Mouse (Mus musculus) embryonic facial prominence, embryonic 12.5 days (tissue): ENCODE data around the gene Ghr. TPM values are rescaled to one million over a fixed set of nuclear protein-coding genes. Genes with fewer than 3 reads are reported as not detected.

Source experiments
- ATAC-seq: fragments of 200-750 bp; cut with Nextera tagmentation; 2 replicates; pipeline ENCODE4 v1.8.0; 2017; ENCODE audit not compliant: insufficient number of reproducible peaks, insufficient read depth, low FRiP score, low TSS enrichment
- H3K27ac ChIP-seq: fragments of 300-500 bp; sonication (generic); 2 replicates; pipeline ENCODE4 v1.5.1; 2016; ENCODE audit warnings: mild to moderate bottlenecking
- H3K27me3 ChIP-seq: fragments of 300-500 bp; sonication (generic); 2 replicates; pipeline ENCODE4 v1.6.1; 2016; ENCODE audit warnings: mild to moderate bottlenecking, moderate library complexity
- H3K36me3 ChIP-seq: fragments of 300-500 bp; sonication (generic); 2 replicates; pipeline ENCODE4 v1.6.1; 2016; ENCODE audit warnings: mild to moderate bottlenecking
- H3K4me1 ChIP-seq: fragments of 300-500 bp; sonication (generic); 2 replicates; pipeline ENCODE4 v1.6.1; 2016
- H3K4me2 ChIP-seq: fragments of 300-500 bp; sonication (generic); replicated peaks from 2 replicates; pipeline ENCODE4 v1.6.1; 2016; ENCODE audit warnings: mild to moderate bottlenecking, moderate library complexity
- H3K4me3 ChIP-seq: fragments of 300-500 bp; sonication (generic); 2 replicates; pipeline ENCODE4 v1.5.1; 2016; ENCODE audit warnings: mild to moderate bottlenecking
- H3K9ac ChIP-seq: fragments of 300-500 bp; sonication (generic); 2 replicates; pipeline ENCODE4 v1.6.1; 2016; ENCODE audit warnings: mild to moderate bottlenecking, moderate library complexity
- H3K9me3 ChIP-seq: fragments of 300-500 bp; sonication (generic); 2 replicates; pipeline ENCODE4 v1.6.1; 2016; ENCODE audit warnings: mild to moderate bottlenecking, moderate library complexity
- WGBS: fragments of 180-500 bp; shearing (Covaris S2); methylation state at CpG from one replicate; pipeline ENCODE4 v1.1.7; 2016; 5-methylcytosine and 5-hydroxymethylcytosine counted together
- polyA plus RNA-seq: library from polyadenylated mRNA; unstranded; fragments of >200 nt; fragmentation: Nextera tagmentation; extraction: Ambion mirVana; gene quantifications from 2 replicates; pipeline ENCODE4 v1.2.1, GENCODE M21; 2016

The Ghr gene
- polyA plus RNA-seq, 1 experiment from 2014 or later, result 44.6 TPM

DNA sequence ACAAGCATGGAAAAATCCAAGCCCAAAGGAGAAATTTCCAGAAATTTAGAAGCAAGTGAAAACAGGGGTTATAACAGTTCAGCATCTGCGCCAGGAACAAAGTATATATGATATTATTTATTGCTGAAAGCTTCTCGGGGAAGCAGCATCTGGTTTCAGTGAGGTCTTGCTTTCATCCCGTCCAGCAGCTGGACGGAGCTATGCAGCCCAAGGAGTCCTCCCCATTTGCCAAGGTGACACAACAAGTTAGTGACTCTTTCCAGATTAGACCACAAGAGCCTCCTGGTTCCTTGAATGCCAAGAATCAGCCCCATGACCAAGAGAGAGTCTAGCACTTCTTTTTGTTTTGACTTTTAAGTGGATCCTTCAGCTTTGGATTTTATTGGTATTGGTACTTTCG lies 96.6 kb downstream of the Ghr start:
- no peak for ATAC-seq
- H3K9me3 ChIP-seq, result no peaks in the 10 kb centered on the region
- H3K9ac ChIP-seq, result no peak overlapping the region
- H3K36me3 ChIP-seq, result no peaks in the 10 kb centered on the region
- no peak overlapping the region for H3K4me2 ChIP-seq
- 73% methylated on average over 5 of the region's 5 CpGs for WGBS
- H3K27ac ChIP-seq, result no peak overlapping the region
- H3K4me3 ChIP-seq, result no peak overlapping the region
- no peaks in the 10 kb centered on the region for H3K27me3 ChIP-seq
- H3K4me1 ChIP-seq, result no peaks in the 10 kb centered on the region

DNA sequence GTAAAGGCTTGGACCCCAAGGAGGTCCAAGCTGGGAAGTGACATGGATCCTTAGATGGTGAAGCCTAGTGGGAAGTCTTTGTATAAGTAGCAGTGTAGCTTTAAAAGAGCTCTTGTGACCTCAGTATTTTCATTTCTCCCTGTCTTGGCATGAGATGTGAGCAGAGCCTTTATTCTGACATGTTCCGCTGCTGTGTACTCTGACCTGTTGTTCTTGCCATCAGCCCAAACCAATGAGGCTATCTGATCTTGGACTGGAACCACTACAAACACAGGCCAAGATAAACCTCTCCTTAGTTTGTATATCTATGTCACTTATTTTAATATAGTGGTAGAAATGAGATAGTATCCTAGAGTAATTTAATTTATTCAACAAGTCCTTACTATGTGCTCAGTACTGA lies 97.9 kb downstream of the Ghr start:
- Histone ChIP-seq H3K4me3 (no peak overlapping the region), H3K9ac (no peak overlapping the region), H3K4me2 (no peak overlapping the region), H3K9me3 (no peaks in the 10 kb centered on the region), H3K27me3 (no peaks in the 10 kb centered on the region), H3K27ac (no peak overlapping the region), H3K36me3 (no peaks in the 10 kb centered on the region), H3K4me1 (no peaks in the 10 kb centered on the region)
- 90% methylated on average over 1 of the region's 1 CpGs for WGBS
- no peak for ATAC-seq

DNA sequence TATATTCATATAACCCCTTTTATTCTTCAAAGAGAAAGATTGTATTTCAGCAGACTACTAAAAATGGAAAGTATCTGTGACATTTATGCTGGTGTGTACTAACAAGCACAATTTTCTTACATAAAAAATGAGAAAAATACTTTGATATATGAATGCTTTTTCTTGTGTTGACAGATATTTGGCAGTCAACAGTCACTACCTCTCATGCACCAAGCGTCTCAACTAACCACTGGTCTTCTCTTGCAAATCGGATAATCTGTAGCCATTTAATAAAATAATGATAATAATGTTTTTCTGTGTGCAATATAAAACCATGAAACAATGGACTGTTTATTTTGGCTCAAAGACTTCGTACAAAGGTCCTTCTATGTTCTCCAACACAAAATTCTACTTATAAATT lies 99.8 kb downstream of the Ghr start:
- Histone ChIP-seq H3K4me2 (no peak overlapping the region), H3K4me3 (no peak overlapping the region), H3K27ac (no peak overlapping the region), H3K9ac (no peak overlapping the region), H3K4me1 (no peaks in the 10 kb centered on the region), H3K27me3 (no peaks in the 10 kb centered on the region), H3K36me3 (no peaks in the 10 kb centered on the region), H3K9me3 (no peaks in the 10 kb centered on the region)
- 85% methylated on average over 3 of the region's 3 CpGs for WGBS
- ATAC-seq, result no peak

DNA sequence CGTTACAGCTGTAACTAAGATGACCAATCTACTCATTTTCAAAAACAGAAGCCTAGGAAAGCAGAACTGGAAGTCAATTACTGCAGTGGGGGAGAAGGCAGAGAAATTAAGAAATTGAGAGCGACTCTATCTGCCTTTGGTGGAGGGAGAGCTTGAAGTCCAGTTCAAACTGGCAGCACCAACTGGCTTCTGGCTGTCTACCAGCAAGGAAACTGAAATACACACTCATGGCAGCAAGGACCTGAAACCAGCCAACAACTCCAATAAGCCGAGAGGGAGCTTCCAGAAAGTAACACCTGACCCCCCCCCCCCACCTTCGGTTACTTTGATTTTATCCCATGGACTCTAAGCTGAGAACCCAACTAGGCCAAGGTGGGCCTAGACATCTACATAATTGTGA lies 114.1 kb downstream of the Ghr start:
- no peak overlapping the region for H3K9ac ChIP-seq
- WGBS, result 86% methylated on average over 4 of the region's 4 CpGs
- H3K36me3 ChIP-seq, result no peaks in the 10 kb centered on the region
- H3K4me2 ChIP-seq, result no peak overlapping the region
- no peak for ATAC-seq
- H3K4me3 ChIP-seq, result no peak overlapping the region
- no peak overlapping the region for H3K27ac ChIP-seq
- H3K27me3 ChIP-seq, result no peaks in the 10 kb centered on the region
- H3K9me3 ChIP-seq, result no peaks in the 10 kb centered on the region
- H3K4me1 ChIP-seq, result no peaks in the 10 kb centered on the region

DNA sequence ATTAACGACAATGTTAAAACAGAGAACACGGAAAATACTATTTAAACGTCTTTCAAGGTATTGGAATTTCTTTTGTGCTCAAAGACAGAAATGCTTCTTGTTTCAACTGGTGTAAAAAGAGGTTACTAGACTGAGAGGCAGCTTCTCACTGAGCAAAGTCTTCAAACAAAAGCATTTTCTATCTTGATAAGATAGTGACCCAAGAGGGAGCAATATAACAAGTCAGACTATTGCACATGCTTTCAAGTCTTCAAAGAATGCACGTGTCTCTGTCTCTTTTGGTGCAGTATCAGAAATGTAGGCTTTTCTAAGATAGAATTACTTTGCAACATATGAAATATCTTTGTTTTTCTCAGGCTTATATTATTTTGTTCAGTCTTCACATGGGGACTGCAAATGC lies 116.7 kb downstream of the Ghr start:
- H3K4me2 ChIP-seq, result no peak overlapping the region
- no peak overlapping the region for H3K4me3 ChIP-seq
- no peaks in the 10 kb centered on the region for H3K27me3 ChIP-seq
- no peaks in the 10 kb centered on the region for H3K9me3 ChIP-seq
- H3K36me3 ChIP-seq, result no peaks in the 10 kb centered on the region
- H3K27ac ChIP-seq, result no peak overlapping the region
- no peak for ATAC-seq
- no peak overlapping the region for H3K9ac ChIP-seq
- WGBS, result 81% methylated on average over 4 of the region's 4 CpGs
- H3K4me1 ChIP-seq, result no peaks in the 10 kb centered on the region

DNA sequence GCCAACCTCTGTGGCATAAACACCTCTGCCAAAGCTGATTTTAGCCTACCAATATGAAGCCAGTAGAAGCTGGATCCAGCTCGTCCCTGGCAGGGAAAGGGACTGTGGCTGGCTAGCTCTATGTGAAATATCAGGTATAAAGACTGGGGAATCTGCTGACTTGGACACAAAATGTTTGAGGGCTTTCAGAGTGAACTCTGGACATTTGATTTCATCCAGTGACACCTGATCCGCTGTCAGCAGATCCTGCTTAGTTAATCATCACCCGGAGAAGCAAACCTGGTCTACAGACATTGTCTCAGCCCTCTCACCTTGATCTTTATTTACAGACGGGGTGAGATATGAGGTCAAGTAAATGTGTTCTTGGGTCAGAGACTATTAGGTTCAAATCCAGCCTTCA lies 118.5 kb downstream of the Ghr start:
- no peak overlapping the region for H3K9ac ChIP-seq
- ATAC-seq, result no peak
- H3K27ac ChIP-seq, result no peak overlapping the region
- H3K4me3 ChIP-seq, result no peak overlapping the region
- no peaks in the 10 kb centered on the region for H3K36me3 ChIP-seq
- no peaks in the 10 kb centered on the region for H3K9me3 ChIP-seq
- H3K27me3 ChIP-seq, result no peaks in the 10 kb centered on the region
- no peak overlapping the region for H3K4me2 ChIP-seq
- no peaks in the 10 kb centered on the region for H3K4me1 ChIP-seq
- 70% methylated on average over 4 of the region's 4 CpGs for WGBS

DNA sequence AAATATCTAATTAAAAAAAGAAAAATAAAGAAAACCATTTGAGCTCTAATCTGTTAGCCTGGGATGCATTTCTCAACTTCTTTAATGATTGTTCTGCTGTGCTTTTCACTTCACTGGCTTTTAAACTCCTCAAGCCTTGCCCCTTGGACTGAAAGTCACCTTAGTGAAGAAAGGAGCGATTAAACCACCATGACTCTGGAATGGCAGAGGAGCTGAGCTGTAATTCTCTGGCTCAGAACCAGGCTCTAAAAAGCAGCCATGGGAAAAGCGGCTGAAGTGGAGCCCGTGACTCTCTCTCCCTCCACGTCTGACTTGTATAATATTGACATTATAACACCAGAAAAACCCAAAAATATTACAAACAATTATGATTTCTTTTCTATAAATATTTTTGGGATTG lies 126.7 kb downstream of the Ghr start:
- Histone ChIP-seq H3K4me2 (no peak overlapping the region), H3K27ac (no peak overlapping the region), H3K36me3 (no peaks in the 10 kb centered on the region), H3K27me3 (no peaks in the 10 kb centered on the region), H3K4me1 (no peaks in the 10 kb centered on the region), H3K4me3 (no peak overlapping the region), H3K9ac (no peak overlapping the region), H3K9me3 (no peaks in the 10 kb centered on the region)
- WGBS, result 86% methylated on average over 4 of the region's 4 CpGs
- ATAC-seq, result no peak

DNA sequence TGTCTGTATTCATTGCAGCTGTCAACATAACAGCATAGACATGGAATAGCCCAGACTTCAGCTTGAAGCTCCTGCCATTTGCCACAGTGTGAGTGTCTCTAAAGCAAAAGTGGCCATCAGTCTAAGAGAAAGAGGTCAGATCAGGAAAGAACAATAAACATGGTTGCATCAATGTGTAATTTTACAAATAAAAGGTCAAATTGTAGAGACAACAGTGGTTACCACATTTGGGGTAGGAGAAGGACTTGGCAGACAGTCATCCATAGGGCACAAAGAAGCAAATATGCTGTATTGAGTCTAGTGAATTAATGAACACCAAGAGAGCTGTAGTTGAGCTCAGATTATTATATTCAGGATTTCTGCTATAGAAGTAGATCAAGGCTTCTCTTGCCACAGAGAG lies 127.7 kb downstream of the Ghr start:
- H3K27ac ChIP-seq, result no peak overlapping the region
- ATAC-seq, result no peak
- no peaks in the 10 kb centered on the region for H3K27me3 ChIP-seq
- H3K4me2 ChIP-seq, result no peak overlapping the region
- no peaks in the 10 kb centered on the region for H3K9me3 ChIP-seq
- H3K9ac ChIP-seq, result no peak overlapping the region
- no peaks in the 10 kb centered on the region for H3K4me1 ChIP-seq
- H3K4me3 ChIP-seq, result no peak overlapping the region
- no peaks in the 10 kb centered on the region for H3K36me3 ChIP-seq

DNA sequence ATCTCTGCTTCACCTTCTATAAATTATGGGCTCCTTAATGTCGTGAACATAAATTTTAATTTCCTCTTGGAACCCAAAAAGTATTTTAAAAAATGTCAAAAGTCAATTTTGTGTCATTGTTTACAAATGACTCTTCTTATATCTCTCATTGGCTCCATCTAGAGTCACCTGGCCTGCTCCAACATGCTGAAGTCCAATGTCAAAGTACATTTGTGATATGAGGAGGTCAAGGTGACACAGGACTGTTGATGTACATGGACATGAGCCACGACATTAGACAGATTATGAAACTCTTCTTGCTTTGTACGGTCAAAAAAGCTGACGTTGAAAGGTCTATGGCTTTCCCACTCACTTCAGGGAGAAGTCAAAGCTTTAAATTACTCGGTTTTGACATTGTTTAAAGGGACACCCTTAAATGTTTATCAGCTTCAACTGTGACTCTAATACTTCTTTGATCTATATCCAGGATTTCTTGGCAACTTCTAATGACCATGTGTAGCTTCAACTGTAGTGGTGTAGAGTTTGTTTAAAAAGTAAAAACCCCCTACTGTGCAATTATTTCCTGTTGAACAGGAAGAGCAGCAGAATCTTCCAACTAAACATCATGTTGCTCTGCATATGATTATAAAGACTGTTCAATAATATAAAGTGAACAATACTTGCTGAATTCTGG lies 131.1 kb downstream of the Ghr start:
- H3K9me3 ChIP-seq, result no peaks in the 10 kb centered on the region
- H3K4me2 ChIP-seq, result no peak overlapping the region
- no peak overlapping the region for H3K9ac ChIP-seq
- H3K27me3 ChIP-seq, result no peaks in the 10 kb centered on the region
- no peak for ATAC-seq
- H3K27ac ChIP-seq, result no peak overlapping the region
- WGBS, result 79% methylated on average over 5 of the region's 5 CpGs
- no peaks in the 10 kb centered on the region for H3K36me3 ChIP-seq
- no peaks in the 10 kb centered on the region for H3K4me1 ChIP-seq
- no peak overlapping the region for H3K4me3 ChIP-seq

DNA sequence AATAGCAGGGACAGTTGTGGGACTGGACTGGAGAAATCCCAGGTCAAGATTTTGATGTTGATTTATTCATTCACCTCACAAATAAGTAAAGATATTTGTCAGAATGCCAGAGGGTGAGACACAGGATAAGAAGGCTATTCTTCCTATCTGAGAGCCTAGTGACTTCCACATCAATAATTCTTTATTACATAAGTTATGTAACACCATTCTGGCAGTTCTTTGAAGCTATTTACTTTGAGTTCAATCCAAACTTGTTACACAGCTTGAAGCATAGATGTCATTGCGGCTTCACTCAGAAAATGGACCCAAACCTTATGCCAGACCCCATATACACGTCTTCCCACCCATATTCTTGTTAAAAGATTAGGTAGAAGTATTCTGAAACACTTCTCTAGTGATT lies 133.7 kb downstream of the Ghr start:
- no peaks in the 10 kb centered on the region for H3K9me3 ChIP-seq
- H3K27me3 ChIP-seq, result no peaks in the 10 kb centered on the region
- no peak overlapping the region for H3K27ac ChIP-seq
- H3K4me3 ChIP-seq, result no peak overlapping the region
- H3K4me1 ChIP-seq, result no peaks in the 10 kb centered on the region
- no peak for ATAC-seq
- H3K9ac ChIP-seq, result no peak overlapping the region
- 63% methylated on average over 2 of the region's 2 CpGs for WGBS
- no peak overlapping the region for H3K4me2 ChIP-seq
- no peaks in the 10 kb centered on the region for H3K36me3 ChIP-seq

DNA sequence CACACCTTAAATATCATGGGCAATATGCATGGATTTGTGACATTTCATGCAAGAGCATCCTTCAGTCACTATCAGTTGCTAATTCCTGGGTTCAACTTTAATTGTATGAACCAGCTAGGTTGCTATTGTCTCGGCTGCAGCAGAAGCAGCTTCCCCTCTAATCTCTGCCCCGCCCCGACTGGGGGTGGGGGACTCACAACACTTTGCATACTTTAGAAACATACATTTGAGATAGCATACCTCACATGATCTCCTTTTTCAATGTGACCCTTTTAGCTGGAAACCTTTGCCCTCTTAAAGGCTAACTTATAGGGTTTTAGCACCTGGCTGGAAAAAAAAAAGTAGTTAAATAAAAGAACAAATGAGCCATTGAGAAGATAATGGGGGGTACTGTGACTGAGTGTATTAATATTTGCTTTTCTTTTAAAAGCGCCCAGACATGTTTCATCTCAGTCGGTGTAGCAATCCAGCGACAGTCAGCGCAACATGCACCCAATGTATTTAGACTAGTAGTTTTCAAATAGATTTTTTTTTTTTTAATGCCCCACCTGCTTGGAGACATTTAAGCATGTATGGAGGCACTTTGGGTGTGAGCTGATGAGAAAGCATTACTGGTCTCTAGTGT lies 137.9 kb downstream of the Ghr start:
- no peaks in the 10 kb centered on the region for H3K4me1 ChIP-seq
- no peak overlapping the region for H3K4me3 ChIP-seq
- H3K9ac ChIP-seq, result no peak overlapping the region
- H3K27me3 ChIP-seq, result no peaks in the 10 kb centered on the region
- ATAC-seq, result no peak
- whole genome bisulfite sequencing, result 69% methylated on average over 7 of the region's 7 CpGs
- no peaks in the 10 kb centered on the region for H3K9me3 ChIP-seq
- H3K36me3 ChIP-seq, result no peaks in the 10 kb centered on the region
- H3K4me2 ChIP-seq, result no peak overlapping the region
- no peak overlapping the region for H3K27ac ChIP-seq

DNA sequence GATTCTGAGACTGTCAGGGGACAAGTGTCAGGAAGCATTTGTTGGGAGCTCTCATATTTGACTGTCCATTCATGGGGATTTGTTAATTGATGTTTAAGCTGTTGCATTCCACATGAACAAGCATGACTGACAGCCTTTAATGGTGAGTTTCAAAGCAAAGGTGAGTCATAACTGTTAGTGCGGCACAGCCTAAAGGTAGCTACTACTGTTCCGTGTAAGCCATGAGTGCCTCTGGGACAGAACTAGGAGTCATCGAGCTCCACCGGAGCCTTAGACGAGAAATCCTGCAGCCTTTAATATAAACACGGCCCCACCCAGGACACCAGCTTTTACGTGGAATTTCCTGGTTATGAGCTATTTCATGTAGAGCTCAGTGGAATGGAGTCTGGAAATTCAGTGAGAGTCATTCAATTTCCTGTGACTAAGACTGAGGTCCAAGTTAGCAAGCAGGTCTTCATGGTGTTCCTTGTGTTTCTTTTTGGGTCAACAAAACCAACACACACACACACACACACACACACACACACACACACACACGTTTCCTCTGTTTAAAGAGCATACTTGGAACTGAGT lies 138.8 kb downstream of the Ghr start:
- ATAC-seq, result no peak
- Histone ChIP-seq H3K27ac (no peak overlapping the region), H3K4me1 (no peaks in the 10 kb centered on the region), H3K36me3 (no peaks in the 10 kb centered on the region), H3K27me3 (no peaks in the 10 kb centered on the region), H3K9ac (no peak overlapping the region), H3K4me3 (no peak overlapping the region), H3K4me2 (no peak overlapping the region), H3K9me3 (no peaks in the 10 kb centered on the region)
- WGBS, result 86% methylated on average over 8 of the region's 8 CpGs
